Mouse (Mus musculus) layer of hippocampus, postnatal 14 days (tissue): ENCODE results near the gene Srgap1. TPM values are rescaled to one million over a fixed set of nuclear protein-coding genes. Genes with fewer than 3 reads are reported as not detected.
A peak's percentile ranks its signal among the peaks of the same experiment; 100 is the strongest.

Source experiments
- DNase-seq, 2 experiments: peaks; one replicate each; pipeline ENCODE4 v3.0.0; 2021 to 2022; ENCODE audit warnings: low spot score in 2 of 2, mixed read lengths in 1 of 2
- total RNA-seq, 2 experiments: library from RNA; stranded (reverse); gene quantifications; 2 replicates each; pipeline ENCODE4 v1.2.3; 2021

Srgap1 gene
- total RNA-seq, 2 experiments from 2014 or later, result 19.0 to 23.4 TPM

DNA sequence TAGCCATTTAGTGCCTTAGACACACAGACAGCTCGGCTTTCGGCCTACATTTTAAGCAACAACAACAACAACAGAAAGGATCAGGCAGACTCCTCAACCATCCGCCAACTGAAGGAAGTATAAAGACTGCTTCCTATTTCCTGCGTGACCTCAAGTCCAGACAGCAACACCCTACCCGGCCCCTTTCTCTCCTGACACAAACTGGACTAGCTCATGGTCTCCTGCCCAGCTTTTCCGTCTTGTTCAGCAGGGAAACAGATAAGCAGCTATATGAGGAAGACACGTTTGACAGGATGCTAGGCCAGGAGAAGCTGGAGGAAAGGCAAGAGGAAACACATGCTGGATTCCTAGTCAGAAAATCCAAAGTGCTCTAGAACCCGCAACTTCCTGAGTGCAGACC, 75.5 kb downstream of the Srgap1 start:
- no peak for DNase-seq

DNA sequence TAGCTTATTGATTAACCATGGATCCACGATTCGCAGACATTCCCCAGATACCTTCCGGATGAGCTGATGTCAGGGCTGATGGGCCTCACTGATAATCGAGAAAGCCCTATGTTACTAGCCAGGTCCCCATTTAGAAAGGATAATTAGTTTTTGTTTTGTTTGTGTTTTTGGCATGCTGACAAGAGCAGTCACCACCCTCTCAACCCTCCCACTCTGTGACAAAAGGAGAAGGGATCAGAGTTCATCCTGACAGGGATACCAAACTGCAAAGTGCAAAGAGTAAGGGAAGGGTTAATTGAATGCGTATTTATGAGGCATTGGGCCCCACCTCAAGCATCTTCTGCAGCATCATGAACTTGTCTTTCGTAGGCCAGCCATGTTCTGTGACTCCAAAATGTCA, 76.2 kb downstream of the Srgap1 start:
- DNase-seq, result no peak

DNA sequence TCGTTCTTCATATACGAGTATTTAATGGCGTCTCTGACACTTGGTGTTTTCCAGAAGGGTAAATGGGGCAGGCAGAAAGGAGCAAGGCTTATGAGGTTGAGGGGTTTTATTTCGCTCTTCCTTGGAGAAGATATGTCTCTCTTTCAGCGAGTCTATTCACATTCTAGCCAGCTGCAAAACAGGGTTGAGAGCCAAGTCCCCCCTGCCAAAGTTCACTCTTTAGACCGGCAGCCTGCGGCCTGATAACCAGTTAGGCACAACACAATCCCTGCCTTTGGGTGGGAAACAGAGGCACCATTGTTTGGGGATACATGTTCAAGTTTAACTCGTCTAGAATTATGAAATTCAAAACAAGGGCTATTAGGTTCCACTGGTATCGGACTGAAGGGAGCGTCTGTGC, 83.0 kb downstream of the Srgap1 start:
- DNase-seq, result peak in 1 of 2 experiments; percentile 57

DNA sequence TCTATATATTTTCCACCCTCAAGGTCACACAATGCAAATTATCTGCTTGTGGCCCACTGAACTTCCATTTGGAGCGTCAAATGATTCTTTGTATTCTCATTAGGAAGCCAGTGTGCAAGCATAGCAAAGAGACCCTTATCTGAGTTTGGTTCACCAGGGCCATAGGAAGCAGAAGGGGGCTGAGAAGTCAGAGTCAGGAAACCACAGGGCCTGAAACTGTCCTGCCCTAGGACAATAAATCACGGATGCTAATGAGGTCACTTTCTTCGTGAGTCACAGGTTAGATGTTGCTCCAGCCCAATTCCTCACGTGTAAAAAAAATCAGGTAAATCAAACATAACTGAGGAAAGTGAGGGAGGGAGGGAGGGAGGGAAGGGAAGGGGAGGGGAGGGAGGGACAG, 85.1 kb downstream of the Srgap1 start:
- DNase-seq, result no peak

DNA sequence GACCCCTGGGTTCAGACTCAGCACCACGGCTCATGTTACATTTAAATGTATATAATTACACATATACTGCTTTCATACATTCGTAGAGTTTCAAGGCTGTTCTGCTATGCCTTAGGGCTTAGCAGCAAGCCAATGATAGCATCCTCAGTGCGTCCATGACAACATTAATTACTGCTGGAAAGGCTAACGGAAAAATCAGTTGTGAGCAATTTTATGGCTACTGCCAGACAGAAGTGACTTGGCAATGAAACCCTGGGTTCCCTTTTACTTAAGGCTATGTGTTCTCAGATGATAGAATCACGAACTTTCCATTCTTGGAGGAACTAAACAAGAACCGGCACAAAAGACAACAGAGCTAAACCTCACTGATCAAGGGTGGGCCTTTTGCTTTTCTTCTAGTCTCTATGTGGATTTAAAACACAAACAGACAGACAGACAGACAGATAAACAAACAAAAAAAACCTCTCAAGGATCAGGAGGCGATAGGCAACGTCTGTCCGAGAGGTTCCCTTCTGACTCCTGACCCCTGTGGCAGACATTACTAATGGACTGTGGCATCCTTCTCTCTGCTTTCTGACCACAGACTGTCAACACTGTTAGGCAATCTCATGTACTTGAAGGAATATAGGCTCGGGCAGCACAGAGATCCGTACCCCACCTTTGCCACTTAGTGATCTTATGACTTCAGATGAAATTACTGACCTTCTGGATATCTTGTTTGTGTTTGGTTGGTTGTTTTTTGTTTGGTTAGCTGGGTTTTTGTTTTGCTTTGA, 85.8 kb downstream of the Srgap1 start:
- no peak for DNase-seq

DNA sequence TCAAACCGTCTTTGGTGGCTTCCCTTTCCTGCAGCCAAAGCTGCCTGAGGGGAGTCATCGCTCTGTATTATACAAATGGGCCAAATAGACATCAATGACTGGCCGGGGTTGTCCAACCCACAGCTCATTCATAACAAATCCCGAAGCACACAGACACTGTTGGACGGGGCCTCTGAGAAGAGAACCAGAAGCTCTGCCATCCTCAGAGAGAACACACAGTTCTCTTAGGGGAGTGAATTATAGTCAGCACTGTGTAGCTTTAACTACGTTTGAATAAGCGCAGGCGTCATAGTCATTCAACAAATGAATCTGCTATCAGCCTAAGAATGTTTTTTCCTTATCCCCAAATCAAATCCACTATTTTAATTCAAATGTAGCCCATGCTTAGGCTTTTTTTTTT, 88.4 kb downstream of the Srgap1 start:
- DNase-seq, result peak in 1 of 2 experiments; percentile 34

DNA sequence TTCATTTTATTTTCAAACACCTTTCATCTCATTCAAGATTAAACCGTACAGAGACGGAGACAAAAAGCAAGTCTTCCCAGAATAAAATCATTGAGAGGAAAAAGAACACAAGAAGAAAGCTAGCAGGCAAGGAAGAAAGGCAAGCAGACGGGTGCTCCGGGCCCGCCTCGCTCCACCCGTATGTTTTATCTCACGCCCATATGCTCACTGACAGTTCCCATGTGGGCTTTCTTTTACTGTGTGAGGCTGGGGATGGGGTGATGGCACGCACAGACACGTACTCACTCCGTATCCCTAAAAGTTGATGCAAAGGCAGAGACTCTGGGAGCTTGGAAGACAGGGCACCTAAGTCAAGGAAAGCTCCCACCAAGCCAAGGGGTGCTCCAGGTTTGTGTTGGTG, 90.6 kb downstream of the Srgap1 start:
- DNase-seq, result peak; percentile 48 to 79

DNA sequence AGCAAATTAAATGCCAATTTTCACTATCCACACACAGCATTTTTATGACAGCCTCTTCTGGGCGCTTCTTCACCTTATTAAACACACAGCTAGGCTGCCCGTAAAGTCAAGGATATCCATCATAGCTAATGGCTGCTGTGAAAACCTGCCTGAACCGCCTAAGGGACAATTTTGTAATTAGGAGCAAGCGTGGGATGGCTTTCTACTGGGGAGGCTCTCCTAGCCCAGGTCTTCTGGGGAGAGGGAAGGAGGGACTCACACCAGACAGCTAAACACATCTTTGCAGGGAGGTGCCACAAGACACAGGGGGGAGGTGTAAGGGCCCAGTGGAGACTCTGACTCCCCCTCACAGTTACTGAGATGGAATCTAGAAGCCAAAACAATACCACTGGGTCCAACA, 91.4 kb downstream of the Srgap1 start:
- DNase-seq, result no peak

DNA sequence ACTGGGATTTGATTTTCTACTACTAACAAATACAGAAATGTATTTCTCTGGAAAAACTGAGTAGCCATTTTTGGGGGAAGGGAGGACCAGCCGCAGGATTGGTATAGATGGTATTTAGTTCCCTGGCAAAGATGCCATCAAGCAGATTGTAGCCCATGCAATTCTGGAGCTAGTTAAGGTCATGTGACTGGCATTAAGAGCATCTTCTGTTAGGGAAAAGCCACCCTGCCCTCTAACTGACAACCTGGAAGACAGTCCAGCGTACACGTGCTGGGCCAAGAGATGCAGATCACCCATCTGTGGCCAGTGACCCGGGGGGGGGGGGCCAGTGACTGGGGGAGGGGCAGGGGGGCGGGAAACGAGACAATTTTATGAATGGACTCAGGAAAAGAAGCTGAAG, 92.2 kb downstream of the Srgap1 start:
- no peak for DNase-seq

DNA sequence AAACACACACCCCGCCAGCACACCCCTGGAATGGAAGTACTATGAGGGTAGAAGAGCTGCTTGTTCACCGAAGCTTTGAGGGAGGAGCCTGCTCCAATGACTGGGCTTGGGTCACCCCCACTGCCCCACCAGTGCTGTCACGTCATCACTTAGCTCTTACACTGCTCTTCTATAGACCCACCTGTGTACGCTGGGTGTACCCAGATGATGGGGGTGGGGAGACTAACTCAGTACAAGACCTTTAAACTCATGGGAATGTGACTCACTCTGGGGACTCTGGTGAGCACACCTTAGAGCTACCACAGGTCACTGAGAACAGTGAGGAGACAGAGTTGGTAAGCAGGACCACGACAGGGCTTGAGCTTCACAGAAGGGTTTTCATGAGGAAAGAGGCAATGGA, 94.1 kb downstream of the Srgap1 start:
- DNase-seq, result no peak

DNA sequence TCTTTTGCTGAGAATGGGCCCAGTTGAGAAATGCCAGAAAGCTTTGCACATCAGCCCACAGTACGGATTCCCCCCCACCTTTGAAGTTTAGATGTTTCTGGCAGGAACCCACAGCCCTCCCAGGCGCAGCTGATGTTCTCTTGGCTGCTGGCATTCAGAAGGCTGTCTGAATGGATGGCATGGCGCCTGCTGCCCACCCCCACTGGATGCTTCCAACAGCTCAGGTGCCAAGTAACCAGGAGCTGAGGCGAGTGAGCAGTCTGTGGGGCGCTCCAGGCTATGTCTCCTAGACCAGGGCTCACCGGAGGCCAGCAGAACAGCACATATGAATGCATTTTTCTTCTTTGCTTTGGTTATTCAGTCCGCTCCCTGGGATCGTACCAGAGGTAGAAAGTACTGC, 100.9 kb downstream of the Srgap1 start:
- DNase-seq, result peak; percentile 68 to 88

DNA sequence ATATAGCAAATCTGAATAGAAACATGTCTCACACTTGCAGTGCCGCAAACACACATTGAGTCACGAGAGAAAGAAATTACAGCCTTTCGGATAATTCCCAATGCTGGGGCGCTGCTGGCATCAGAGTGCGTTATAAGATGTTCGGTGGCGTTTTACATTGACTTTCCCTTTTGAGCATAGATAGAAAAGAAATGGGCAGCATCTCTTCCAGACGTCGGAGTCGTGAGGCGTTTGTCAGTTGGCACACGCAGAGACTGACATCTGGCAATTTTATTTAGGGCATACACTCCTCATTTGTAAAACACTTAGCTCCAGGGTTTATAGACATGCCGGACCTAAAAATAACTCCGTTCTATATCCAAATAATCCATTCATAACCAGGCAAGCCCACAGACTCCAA, 115.2 kb downstream of the Srgap1 start:
- DNase-seq, result no peak

DNA sequence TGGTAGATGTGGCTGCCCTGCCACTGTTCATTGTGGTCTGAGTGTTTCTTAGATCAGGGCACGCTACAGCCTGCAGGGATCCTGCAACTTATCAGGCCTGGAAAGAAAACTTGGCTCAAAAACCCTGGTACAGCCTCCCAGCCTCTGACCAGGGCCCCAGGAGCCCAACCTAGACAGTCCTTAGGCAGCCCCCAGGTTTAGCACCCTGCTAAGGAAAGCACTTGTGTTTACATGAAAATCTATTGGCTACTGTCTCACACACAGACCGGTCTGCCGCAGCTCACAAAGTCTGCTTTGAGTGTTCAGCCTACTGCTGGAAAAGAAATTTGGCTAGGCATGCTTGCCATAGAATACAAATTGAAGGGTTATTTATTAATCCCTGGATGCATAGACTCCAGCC, 121.0 kb downstream of the Srgap1 start:
- DNase-seq, result no peak

DNA sequence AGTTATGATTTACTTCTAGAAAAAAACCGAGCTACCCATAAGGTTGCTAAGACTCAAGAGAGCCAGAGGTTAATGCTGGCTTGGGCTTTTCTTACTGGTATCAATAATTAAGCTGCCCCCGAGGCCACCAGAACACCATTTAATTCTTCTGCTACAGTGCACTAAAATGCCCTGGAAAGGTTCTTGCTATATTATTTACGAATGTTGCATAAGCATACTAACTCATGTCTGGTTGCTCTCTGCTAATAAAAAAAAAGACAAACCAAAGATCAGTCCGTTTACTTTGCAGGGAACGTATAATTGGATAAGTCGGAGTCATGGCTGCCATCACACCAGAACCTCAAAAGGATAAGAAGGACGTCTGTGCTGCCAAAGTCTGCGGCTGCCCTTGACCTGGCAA, 128.1 kb downstream of the Srgap1 start:
- DNase-seq, result no peak

DNA sequence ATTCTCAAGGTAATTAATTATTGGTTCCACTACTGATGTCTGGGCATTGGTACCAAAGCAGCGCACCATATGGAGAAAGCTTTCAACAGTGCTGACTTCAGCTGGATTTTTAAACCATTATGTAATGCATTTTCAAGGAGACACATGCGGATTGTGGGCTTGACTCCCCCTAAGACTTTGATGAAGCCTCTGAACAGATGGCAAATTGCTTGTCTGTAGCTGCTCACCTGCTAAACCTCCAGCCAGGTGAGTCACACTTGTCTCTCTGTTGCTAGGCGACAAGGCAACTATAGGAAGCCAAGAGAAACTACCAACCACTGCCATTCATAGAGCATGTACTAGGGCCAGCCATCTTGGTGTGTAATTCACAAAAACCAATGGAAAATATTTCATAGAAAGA, 128.5 kb downstream of the Srgap1 start:
- DNase-seq, result no peak

DNA sequence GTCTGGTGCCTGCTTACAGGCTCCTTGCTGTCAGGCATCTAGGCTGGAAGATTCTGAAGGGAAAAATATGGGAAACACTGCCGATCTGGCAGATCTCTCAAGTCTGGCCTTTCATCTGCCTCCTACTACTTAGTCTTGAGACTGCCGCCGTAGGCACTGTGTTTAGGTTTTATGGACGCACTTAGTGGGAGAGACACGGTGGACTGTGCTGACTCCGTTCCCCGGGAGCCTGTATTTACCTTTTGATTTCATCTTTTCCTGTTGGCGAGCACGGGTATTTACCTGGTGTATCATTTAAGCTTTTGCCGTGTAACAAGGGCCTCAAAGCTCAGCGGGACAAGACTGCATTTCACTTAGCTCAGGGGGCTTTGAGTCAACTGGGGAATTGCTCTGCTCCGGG, 131.6 kb downstream of the Srgap1 start:
- no peak for DNase-seq

DNA sequence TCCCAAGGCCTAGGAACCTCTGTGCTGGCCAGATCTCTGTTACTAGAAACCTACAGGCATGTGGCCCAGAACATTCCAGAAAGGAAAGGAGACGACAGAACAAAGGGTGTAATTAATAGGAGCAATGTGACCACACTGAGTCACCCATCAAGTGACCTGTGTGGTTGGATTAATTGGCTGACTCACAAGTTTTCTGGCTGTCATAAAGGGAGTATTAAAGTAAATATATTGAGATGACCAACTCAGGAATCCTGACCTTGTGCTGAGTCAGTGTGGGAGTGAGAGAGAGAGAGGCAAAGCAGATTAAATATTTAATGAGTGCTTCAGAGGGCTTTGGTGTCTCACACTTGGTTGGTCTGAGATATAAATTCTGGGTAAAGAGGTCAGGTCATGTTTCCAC, 143.0 kb downstream of the Srgap1 start:
- DNase-seq, result no peak

DNA sequence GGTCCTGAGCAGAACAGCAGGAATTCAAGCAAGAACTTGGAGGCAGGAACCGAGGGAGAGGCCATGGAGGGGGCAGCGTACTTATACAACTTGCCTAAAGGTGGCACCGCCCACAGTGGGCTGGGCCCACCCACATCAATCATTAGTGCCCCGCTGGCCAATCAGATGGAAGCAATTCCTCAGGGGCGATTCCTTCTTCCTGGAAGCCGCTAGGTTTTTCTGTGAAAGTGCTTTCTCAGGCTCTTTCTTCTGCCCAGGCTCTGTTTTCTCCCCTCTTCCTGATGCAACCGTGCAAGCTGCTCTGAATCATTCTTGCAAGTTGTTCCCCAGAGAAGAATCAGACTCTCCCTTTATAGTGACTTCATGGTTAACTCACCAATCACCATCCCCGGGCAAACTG, 144.5 kb downstream of the Srgap1 start:
- no peak for DNase-seq

DNA sequence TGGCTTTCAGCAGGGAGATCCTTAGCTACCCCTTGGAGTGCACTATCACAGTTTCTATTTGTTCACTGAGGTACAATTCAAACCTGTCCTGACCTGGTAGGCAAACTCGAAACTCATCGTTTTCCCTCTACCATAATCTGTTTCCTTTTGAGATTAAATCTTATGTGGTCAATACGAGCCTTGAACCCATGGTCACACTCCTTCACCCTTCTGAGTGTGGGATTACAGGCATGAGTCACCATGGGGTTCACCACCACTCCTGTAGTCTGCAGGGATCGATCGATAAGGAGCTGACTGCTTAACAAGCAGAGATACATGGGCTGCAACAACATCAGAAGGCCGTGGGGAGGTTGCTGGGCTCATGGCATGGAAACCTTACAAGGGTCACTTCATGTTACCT, 146.3 kb downstream of the Srgap1 start:
- DNase-seq, result no peak

DNA sequence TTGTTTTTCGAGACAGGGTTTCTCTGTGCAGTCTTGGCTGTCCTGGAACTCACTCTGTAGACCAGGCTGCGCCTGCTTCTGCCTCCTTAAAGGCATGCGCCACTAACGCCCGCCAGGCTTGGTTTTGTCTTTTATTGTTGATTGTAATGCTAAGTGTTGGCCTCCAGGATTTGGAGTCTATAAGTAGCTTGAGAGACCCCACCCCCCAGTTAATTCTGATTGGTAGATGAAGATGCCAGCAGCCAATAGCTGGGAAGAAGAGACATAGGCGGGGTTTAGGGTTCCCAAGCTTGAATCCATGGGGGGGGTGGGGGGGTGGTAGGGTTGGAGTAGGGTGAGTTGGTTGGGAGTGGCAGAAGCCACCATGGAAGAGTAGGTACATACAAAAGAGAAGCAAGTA, 147.4 kb downstream of the Srgap1 start:
- DNase-seq, result no peak

DNA sequence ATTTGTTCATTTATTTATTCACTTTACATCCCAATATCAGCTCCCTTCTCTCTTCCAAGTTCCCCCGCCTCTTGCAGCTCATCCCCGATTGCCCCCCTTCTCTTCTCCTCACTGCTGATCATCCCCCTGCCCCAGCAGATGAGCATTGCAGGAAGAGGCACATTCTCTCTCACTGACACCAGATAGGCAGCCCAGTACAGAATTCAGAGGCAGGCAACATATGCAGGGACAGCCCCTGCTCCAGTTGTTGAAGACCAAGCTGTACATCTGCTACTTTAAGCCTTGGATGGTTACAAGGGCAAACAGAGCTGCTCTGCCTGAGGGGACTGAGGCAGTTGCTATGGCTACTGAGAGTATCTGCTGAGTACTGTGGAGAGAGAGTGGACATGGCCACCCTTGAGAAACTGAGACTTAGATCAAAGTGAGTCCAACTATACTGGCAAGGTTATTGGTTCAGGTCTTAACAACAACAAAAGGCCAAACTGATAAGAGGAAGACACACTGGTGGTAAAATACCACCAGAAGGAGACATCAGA, 149.2 kb downstream of the Srgap1 start:
- no peak for DNase-seq

DNA sequence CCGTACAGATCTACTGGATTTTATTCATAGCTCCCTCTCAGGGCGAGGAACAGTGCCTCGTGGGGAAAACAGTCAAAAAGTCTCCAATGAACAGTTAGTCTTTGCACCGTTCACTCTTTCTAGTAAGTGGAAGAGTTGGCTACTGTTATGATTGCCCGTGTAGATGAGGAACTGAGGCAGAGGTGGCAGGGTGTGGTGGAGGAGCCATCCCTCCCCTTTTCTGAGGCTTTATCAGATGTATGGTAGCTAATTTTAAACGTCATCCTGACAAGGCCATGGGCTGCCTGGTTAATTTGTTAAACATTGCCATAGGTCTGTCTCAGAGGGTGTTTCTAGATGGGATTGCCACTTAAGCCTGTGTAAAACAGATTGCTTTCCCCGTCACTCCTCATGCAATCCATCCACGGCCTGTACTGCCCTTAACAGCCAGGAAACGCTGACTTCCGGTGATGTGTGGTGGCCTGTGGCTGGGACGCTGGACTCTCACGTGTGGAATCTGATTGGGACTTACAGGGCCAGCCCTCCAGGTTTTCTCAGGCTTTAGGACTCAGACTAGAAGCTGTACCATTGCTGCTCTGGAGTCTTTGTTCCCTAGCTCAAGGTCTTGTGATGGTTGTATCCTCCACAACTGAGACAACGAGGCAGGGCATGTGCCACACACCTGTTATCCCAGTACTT, 155.6 kb downstream of the Srgap1 start:
- DNase-seq, result no peak

DNA sequence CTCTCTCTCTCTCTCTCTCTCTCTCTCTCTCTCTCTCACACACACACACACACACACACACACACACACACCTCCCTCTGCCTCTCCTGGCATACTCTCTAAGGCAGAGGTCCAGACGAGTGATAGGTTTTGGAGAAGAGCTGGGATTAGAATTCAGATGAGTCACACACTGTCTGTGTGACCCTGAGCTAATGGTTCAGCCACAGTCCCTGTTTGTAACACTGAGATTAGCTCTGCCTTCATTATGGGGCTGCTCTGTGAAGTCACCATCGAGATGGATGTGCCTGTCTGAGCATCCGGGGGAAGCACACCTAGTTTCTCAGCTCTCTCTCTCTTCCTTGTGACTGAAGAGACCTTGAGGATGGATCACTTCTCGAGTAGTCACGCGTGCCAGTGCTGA, 157.1 kb downstream of the Srgap1 start:
- DNase-seq, result no peak
